Mouse (Mus musculus): Measurements from ENCODE around the gene Cyb5d2. TPM values are rescaled to one million over a fixed set of nuclear protein-coding genes. Genes with fewer than 3 reads are reported as not detected.
"Not testable (repeated sequence)": the region's sequence is repeated elsewhere in the genome, so short reads cannot be mapped to it uniquely, and the experiment has no call there.

Cyb5d2 gene
- polyA plus RNA-seq, 1 experiment = 4.8 TPM

DNA sequence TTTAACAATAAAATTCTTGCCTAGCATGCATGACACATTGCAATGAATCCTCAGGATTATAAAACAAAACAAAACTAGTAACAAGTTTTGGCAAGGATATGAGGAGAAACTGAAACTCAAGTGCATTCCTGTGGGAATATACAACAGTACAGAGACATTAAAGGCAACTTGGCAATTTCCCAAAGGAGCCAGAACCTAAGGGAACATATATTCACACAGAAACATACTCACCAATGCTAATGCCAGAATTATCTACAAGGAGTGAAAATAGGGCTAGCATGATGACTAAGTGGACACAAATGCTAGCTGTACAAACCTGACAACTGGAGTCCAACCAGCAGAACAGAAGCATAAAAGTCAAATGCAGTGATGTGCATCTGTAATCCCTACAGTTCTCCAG lies 3.9 kb downstream of the Cyb5d2 start:
- TF ChIP-seq POLR2A (IDR thresholded peaks at IDR 0.05; ENCODE audit: control insufficient read depth, extremely low read depth, insufficient read depth, low read length, poor library complexity) (no peak), CTCF (IDR thresholded peaks at IDR 0.05; ENCODE audit: borderline replicate concordance, control insufficient read depth, extremely low read depth, insufficient read depth, low read length, poor library complexity) (no peak)
- no peaks in the 10 kb centered on the region for H3K36me3 ChIP-seq (ENCODE audit: control insufficient read depth, insufficient read depth, low read length)
- no peak overlapping the region for H3K4me3 ChIP-seq (ENCODE audit: control insufficient read depth, insufficient read depth, low read length)
- H3K27me3 ChIP-seq (ENCODE audit: control insufficient read depth, insufficient read depth, low read length) = no peaks in the 10 kb centered on the region
- H3K27ac ChIP-seq (ENCODE audit: control insufficient read depth, insufficient read depth, low read length) = no peak overlapping the region
- DNase-seq = no peak
- H3K4me1 ChIP-seq (replicated peaks; ENCODE audit: control insufficient read depth, insufficient read depth, low read length) = 0 out of 2 replicates have a peak, but pooled peaks cover 2% of the 10 kb centered on the region

DNA sequence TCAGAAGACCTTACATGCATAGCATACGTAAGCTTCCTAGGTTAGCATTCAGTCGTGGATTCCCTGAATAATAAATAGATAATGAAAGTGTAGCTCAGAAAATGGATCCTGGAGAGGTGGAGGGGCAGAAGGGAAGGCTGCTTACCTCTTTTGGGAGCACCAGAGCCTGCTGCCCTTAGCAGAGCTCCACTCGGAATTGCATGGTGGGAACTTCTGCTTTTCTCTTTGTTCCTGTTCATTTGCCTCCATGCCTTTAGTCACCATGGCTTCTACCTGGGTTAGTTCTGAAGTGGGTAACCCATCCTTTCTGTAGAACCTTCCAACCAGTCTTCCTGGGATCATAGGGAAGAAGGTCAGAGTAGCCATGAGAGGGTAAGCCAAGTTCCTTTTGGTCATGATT lies 13.4 kb downstream of the Cyb5d2 start:
- Histone ChIP-seq H3K27me3 (ENCODE audit: control insufficient read depth, insufficient read depth, low read length) (no peaks in the 10 kb centered on the region), H3K27ac (ENCODE audit: control insufficient read depth, insufficient read depth, low read length) (no peak overlapping the region)
- WGBS = 90% methylated on average over 3 of the region's 3 CpGs

DNA sequence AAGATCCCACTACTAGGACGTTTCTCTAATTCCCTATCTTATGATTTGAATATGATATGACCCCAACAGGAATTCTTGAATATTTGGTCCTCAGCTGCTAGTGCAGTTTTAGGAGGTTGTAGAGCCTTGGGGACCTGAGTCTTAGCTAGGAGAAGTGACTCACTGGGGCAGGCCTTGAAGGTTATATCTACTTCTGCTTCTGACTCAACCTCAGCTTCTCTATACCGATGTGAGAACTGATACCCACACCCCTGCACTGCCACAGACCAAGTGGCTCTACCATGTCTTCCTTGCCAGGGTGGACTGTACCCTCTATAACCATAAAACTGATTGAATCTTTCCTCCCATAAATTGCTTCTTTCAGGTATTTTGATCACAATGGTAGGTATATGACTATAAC lies 13.8 kb downstream of the Cyb5d2 start:
- Histone ChIP-seq H3K4me1 (replicated peaks; ENCODE audit: control insufficient read depth, insufficient read depth, low read length) (no peaks in the 10 kb centered on the region), H3K4me3 (ENCODE audit: control insufficient read depth, insufficient read depth, low read length) (no peak overlapping the region), H3K27ac (ENCODE audit: control insufficient read depth, insufficient read depth, low read length) (no peak overlapping the region), H3K27me3 (ENCODE audit: control insufficient read depth, insufficient read depth, low read length) (no peaks in the 10 kb centered on the region), H3K36me3 (ENCODE audit: control insufficient read depth, insufficient read depth, low read length) (no peaks in the 10 kb centered on the region)
- TF ChIP-seq POLR2A (IDR thresholded peaks at IDR 0.05; ENCODE audit: control insufficient read depth, extremely low read depth, insufficient read depth, low read length, poor library complexity) = no peak
- TF ChIP-seq CTCF (IDR thresholded peaks at IDR 0.05; ENCODE audit: borderline replicate concordance, control insufficient read depth, extremely low read depth, insufficient read depth, low read length, poor library complexity) = no peak
- 67% methylated on average over 2 of the region's 2 CpGs for WGBS
- no peak for DNase-seq

More for the DNA sequence above, 13.4 kb downstream of the Cyb5d2 start:
- Histone ChIP-seq H3K36me3 (ENCODE audit: control insufficient read depth, insufficient read depth, low read length) (no peaks in the 10 kb centered on the region), H3K4me3 (ENCODE audit: control insufficient read depth, insufficient read depth, low read length) (no peak overlapping the region), H3K4me1 (replicated peaks; ENCODE audit: control insufficient read depth, insufficient read depth, low read length) (no peaks in the 10 kb centered on the region)
- no peak for DNase-seq
- no peak for TF ChIP-seq CTCF (IDR thresholded peaks at IDR 0.05; ENCODE audit: borderline replicate concordance, control insufficient read depth, extremely low read depth, insufficient read depth, low read length, poor library complexity)
- no peak for TF ChIP-seq POLR2A (IDR thresholded peaks at IDR 0.05; ENCODE audit: control insufficient read depth, extremely low read depth, insufficient read depth, low read length, poor library complexity)

DNA sequence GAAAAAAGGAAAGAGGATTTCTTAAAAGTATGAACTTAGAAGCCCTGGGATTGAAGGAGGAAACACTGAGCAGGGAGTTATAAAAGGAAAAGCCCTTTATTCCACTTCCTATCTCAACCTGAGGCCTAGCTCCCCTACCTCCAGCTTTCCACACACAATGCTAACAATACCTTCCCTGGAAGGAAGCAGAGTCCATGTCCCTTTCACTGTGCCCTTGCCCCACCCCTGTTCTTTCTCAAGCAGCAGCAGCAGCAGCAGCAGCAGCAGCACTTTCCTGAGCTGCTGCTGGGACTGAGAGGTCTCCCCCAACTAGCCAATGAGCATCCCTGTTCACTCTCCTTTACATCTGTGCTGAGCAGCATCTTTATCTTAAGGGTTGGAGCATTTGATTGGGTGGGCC lies 17.0 kb downstream of the Cyb5d2 start:
- TF ChIP-seq CTCF (IDR thresholded peaks at IDR 0.05; ENCODE audit: borderline replicate concordance, control insufficient read depth, extremely low read depth, insufficient read depth, low read length, poor library complexity) (no peak), POLR2A (IDR thresholded peaks at IDR 0.05; ENCODE audit: control insufficient read depth, extremely low read depth, insufficient read depth, low read length, poor library complexity) (no peak)
- no peaks in the 10 kb centered on the region for H3K27me3 ChIP-seq (ENCODE audit: control insufficient read depth, insufficient read depth, low read length)
- no peak overlapping the region for H3K4me3 ChIP-seq (ENCODE audit: control insufficient read depth, insufficient read depth, low read length)

DNA sequence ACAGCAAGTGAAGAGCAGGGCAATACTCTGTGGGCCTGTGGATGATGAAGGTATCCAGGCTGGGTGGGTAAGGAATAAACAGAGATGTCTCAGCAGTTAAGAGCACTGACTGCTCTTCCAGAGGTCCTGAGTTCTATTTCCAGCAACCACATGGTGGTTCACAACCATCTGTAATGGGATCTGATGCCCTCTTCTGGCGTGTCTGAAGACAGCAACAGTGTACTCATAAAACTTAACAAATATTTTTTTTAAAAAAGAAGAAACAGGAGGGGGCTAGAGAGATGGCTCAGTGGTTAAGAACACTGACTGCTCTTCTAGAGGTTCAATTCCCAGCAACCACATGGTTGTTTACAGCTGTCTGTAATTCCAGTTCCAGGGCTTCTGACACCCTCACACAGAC lies 23.3 kb downstream of the Cyb5d2 start:
- not testable (repeated sequence) for H3K27me3 ChIP-seq (ENCODE audit: control insufficient read depth, insufficient read depth, low read length); H3K36me3 ChIP-seq (ENCODE audit: control insufficient read depth, insufficient read depth, low read length); DNase-seq; H3K4me3 ChIP-seq (ENCODE audit: control insufficient read depth, insufficient read depth, low read length); H3K4me1 ChIP-seq (replicated peaks; ENCODE audit: control insufficient read depth, insufficient read depth, low read length); H3K27ac ChIP-seq (ENCODE audit: control insufficient read depth, insufficient read depth, low read length)
- 56% methylated on average over 1 of the region's 1 CpGs for WGBS

More for the DNA sequence above, 17.0 kb downstream of the Cyb5d2 start:
- no peak for DNase-seq
- Histone ChIP-seq H3K4me1 (replicated peaks; ENCODE audit: control insufficient read depth, insufficient read depth, low read length) (no peaks in the 10 kb centered on the region), H3K27ac (ENCODE audit: control insufficient read depth, insufficient read depth, low read length) (no peak overlapping the region), H3K36me3 (ENCODE audit: control insufficient read depth, insufficient read depth, low read length) (no peaks in the 10 kb centered on the region)

DNA sequence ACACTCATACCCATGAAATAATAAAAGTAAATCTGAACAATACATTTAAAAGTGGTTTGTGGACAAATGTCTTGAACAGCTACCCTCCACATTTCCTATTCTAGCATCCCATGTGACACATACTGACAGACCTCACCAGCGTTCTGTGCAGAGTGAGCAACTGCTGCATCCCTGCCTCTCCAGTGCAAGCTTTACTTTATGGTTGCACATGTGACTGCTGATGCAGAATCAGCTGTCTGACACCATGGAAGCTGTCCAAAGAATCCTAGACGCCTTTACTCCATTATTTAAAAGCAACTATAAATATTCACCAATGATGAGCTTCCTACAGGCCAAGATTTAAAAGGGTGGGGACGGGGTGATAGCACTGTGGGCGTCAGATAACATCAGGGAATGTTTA lies 24.5 kb downstream of the Cyb5d2 start:
- Histone ChIP-seq H3K36me3 (ENCODE audit: control insufficient read depth, insufficient read depth, low read length) (peaks cover 16% of the 10 kb centered on the region), H3K27ac (ENCODE audit: control insufficient read depth, insufficient read depth, low read length) (no peak overlapping the region), H3K4me1 (replicated peaks; ENCODE audit: control insufficient read depth, insufficient read depth, low read length) (no peaks in the 10 kb centered on the region), H3K4me3 (ENCODE audit: control insufficient read depth, insufficient read depth, low read length) (no peak overlapping the region), H3K27me3 (ENCODE audit: control insufficient read depth, insufficient read depth, low read length) (no peaks in the 10 kb centered on the region)
- no peak for DNase-seq
- 86% methylated on average over 4 of the region's 4 CpGs for WGBS
- TF ChIP-seq CTCF (IDR thresholded peaks at IDR 0.05; ENCODE audit: borderline replicate concordance, control insufficient read depth, extremely low read depth, insufficient read depth, low read length, poor library complexity) (no peak), POLR2A (IDR thresholded peaks at IDR 0.05; ENCODE audit: control insufficient read depth, extremely low read depth, insufficient read depth, low read length, poor library complexity) (no peak)

DNA sequence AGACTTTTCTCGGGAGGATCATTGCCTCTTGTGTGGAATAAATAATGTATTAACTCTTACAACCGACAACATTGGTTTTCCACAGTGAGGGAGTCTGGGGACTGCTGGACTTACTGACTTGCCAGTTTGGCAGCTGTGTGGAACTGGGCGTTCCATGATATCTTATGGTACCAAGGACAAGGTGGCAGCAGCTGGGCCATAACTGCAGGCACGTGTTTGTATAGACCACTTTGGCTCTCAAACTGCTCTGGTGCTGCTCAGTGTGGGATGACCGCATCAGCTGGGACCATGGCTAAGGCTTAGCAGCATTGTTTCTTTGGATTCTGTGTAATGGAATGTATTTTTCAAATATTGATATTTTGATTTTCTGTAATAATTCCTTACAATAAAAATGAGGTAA lies 25.1 kb downstream of the Cyb5d2 start:
- WGBS = 95% methylated on average over 5 of the region's 5 CpGs
- H3K4me3 ChIP-seq (ENCODE audit: control insufficient read depth, insufficient read depth, low read length) = no peak overlapping the region
- no peak for DNase-seq
- no peak overlapping the region for H3K27ac ChIP-seq (ENCODE audit: control insufficient read depth, insufficient read depth, low read length)
- no peaks in the 10 kb centered on the region for H3K4me1 ChIP-seq (replicated peaks; ENCODE audit: control insufficient read depth, insufficient read depth, low read length)
- TF ChIP-seq POLR2A (IDR thresholded peaks at IDR 0.05; ENCODE audit: control insufficient read depth, extremely low read depth, insufficient read depth, low read length, poor library complexity) (no peak), CTCF (IDR thresholded peaks at IDR 0.05; ENCODE audit: borderline replicate concordance, control insufficient read depth, extremely low read depth, insufficient read depth, low read length, poor library complexity) (no peak)
- peaks cover 16% of the 10 kb centered on the region for H3K36me3 ChIP-seq (ENCODE audit: control insufficient read depth, insufficient read depth, low read length)
- H3K27me3 ChIP-seq (ENCODE audit: control insufficient read depth, insufficient read depth, low read length) = no peaks in the 10 kb centered on the region

All from thymus, adult 2 months (tissue).